Mouse (Mus musculus) lung, adult 2 months (tissue): ENCODE measurements around the gene Bloc1s4.

Experiments used
- CTCF ChIP-seq: fragments of 200-500 bp; IDR thresholded peaks from 2 replicates; pipeline ENCODE4 v1.5.1; 2011; ENCODE audit warnings: mild to moderate bottlenecking, low read length, control low read depth; ENCODE audit not compliant: insufficient read depth
- POLR2A ChIP-seq: fragments of 200-500 bp; IDR thresholded peaks from 2 replicates; pipeline ENCODE4 v1.6.1; 2011; ENCODE audit warnings: low read depth, mild to moderate bottlenecking, control low read depth, low read length, borderline replicate concordance; ENCODE audit errors: extremely low read depth

- TF ChIP-seq POLR2A = no peak
- TF ChIP-seq CTCF = no peak
Measured at GRCm38 (mm10) chr5:36738799-36739615, 9.4 kb downstream of the Bloc1s4 start.
